Mouse (Mus musculus): ENCODE data around the gene Tbx5. TPM values are rescaled to one million over a fixed set of nuclear protein-coding genes. Genes with fewer than 3 reads are reported as not detected.
A peak's percentile ranks its signal among the peaks of the same experiment; 100 is the strongest.

Tbx5 gene
- polyA plus RNA-seq, 2 experiments, result 22.4 to 36.9 TPM

GRCm38 (mm10) chr5:119842701-119843393 lies 10.4 kb downstream of the Tbx5 start:
- H3K9me3 ChIP-seq (ENCODE audit: control insufficient read depth, low read length), result no peaks in the 10 kb centered on the region
- WGBS, result 22% methylated on average over 4 of the region's 4 CpGs
- H3K36me3 ChIP-seq (ENCODE audit: control insufficient read depth, insufficient read depth, low read length), result peaks cover 41% of the 10 kb centered on the region
- H3K4me3 ChIP-seq (replicated peaks; ENCODE audit: low read length), result peak overlapping the region; percentile 54
- H3K4me2 ChIP-seq (replicated peaks; ENCODE audit: low read depth, low read length, severe bottlenecking), result peak overlapping the region; percentile 66
- DNase-seq (ENCODE audit: low spot score) (no peak), ATAC-seq (ENCODE audit: low FRiP score, low read depth) (no peak)
- peak overlapping the region; percentile 96 for H3K27ac ChIP-seq (replicated peaks; ENCODE audit: low read depth, low read length)
- H3K27me3 ChIP-seq (ENCODE audit: control insufficient read depth, insufficient read depth, low read length), result peaks cover 55% of the 10 kb centered on the region
- peaks cover 11% of the 10 kb centered on the region; the same call in 1 of the 2 replicates for H3K4me1 ChIP-seq (ENCODE audit: control insufficient read depth, insufficient read depth, low read length)
- TF ChIP-seq POLR2A (IDR thresholded peaks at IDR 0.05; ENCODE audit: borderline replicate concordance, extremely low read depth, insufficient read depth, insufficient read length), result no peak
- peak overlapping the region; percentile 94 for H3K9ac ChIP-seq (ENCODE audit: low read depth, low read length, severe bottlenecking)

GRCm38 (mm10) chr5:119843394-119843777 lies 10.9 kb downstream of the Tbx5 start:
- H3K4me2 ChIP-seq (replicated peaks; ENCODE audit: low read depth, low read length, severe bottlenecking), result peak overlapping the region; percentile 66
- no peak for TF ChIP-seq POLR2A (IDR thresholded peaks at IDR 0.05; ENCODE audit: borderline replicate concordance, extremely low read depth, insufficient read depth, insufficient read length)
- H3K9me3 ChIP-seq (ENCODE audit: control insufficient read depth, low read length), result no peaks in the 10 kb centered on the region
- peak overlapping the region; percentile 96 for H3K27ac ChIP-seq (replicated peaks; ENCODE audit: low read depth, low read length)
- H3K27me3 ChIP-seq (ENCODE audit: control insufficient read depth, insufficient read depth, low read length), result peaks cover 50% of the 10 kb centered on the region
- H3K9ac ChIP-seq (ENCODE audit: low read depth, low read length, severe bottlenecking), result peak overlapping the region; percentile 94
- peak overlapping the region; percentile 54 for H3K4me3 ChIP-seq (replicated peaks; ENCODE audit: low read length)
- DNase-seq (ENCODE audit: low spot score) (no peak), ATAC-seq (ENCODE audit: low FRiP score, low read depth) (no peak)
- H3K4me1 ChIP-seq (ENCODE audit: control insufficient read depth, insufficient read depth, low read length), result peaks cover 13% of the 10 kb centered on the region; the same call in 1 of the 2 replicates
- 8% methylated on average over 8 of the region's 8 CpGs for WGBS
- peaks cover 41% of the 10 kb centered on the region for H3K36me3 ChIP-seq (ENCODE audit: control insufficient read depth, insufficient read depth, low read length)

- H3K4me1 ChIP-seq (ENCODE audit: control insufficient read depth, insufficient read depth, low read length), result peaks cover 19% of the 10 kb centered on the region; the same call in 1 of the 2 replicates
- H3K4me3 ChIP-seq (replicated peaks; ENCODE audit: low read length), result peak overlapping the region; percentile 10; the same call in 1 of the 2 replicates
- H3K9me3 ChIP-seq (ENCODE audit: control insufficient read depth, low read length), result no peaks in the 10 kb centered on the region
- no peak for TF ChIP-seq POLR2A (IDR thresholded peaks at IDR 0.05; ENCODE audit: borderline replicate concordance, extremely low read depth, insufficient read depth, insufficient read length)
- H3K36me3 ChIP-seq (ENCODE audit: control insufficient read depth, insufficient read depth, low read length), result peaks cover 46% of the 10 kb centered on the region
- H3K27me3 ChIP-seq (ENCODE audit: control insufficient read depth, insufficient read depth, low read length), result peaks cover 41% of the 10 kb centered on the region
- WGBS, result 4% methylated on average over 5 of the region's 5 CpGs
- peak overlapping the region; percentile 56; the same call in 1 of the 2 replicates for H3K27ac ChIP-seq (replicated peaks; ENCODE audit: low read depth, low read length)
- H3K4me2 ChIP-seq (replicated peaks; ENCODE audit: low read depth, low read length, severe bottlenecking), result peak overlapping the region; percentile 66
- no peak for ATAC-seq (ENCODE audit: low FRiP score, low read depth)
- DNase-seq (ENCODE audit: low spot score), result no peak
- peak overlapping the region; percentile 94 for H3K9ac ChIP-seq (ENCODE audit: low read depth, low read length, severe bottlenecking)
These were observed 11.9 kb downstream of the Tbx5 start for GRCm38 (mm10) chr5:119844366-119844765.

GRCm38 (mm10) chr5:119844994-119845393 lies 12.5 kb downstream of the Tbx5 start:
- 0 out of 2 replicates have a peak overlapping the region, but pooled peaks have one; percentile 94 for H3K9ac ChIP-seq (ENCODE audit: low read depth, low read length, severe bottlenecking)
- H3K4me1 ChIP-seq (ENCODE audit: control insufficient read depth, insufficient read depth, low read length), result peaks cover 18% of the 10 kb centered on the region; the same call in 1 of the 2 replicates
- H3K4me3 ChIP-seq (replicated peaks; ENCODE audit: low read length), result peak overlapping the region; percentile 24
- peaks cover 44% of the 10 kb centered on the region for H3K36me3 ChIP-seq (ENCODE audit: control insufficient read depth, insufficient read depth, low read length)
- peak; percentile 77 for DNase-seq (ENCODE audit: low spot score)
- peak; percentile 71 for ATAC-seq (ENCODE audit: low FRiP score, low read depth)
- no peak for TF ChIP-seq POLR2A (IDR thresholded peaks at IDR 0.05; ENCODE audit: borderline replicate concordance, extremely low read depth, insufficient read depth, insufficient read length)
- 1% methylated on average over 21 of the region's 21 CpGs for WGBS
- H3K4me2 ChIP-seq (replicated peaks; ENCODE audit: low read depth, low read length, severe bottlenecking), result peak overlapping the region; percentile 66
- peak overlapping the region; percentile 56; the same call in 1 of the 2 replicates for H3K27ac ChIP-seq (replicated peaks; ENCODE audit: low read depth, low read length)
- no peaks in the 10 kb centered on the region for H3K9me3 ChIP-seq (ENCODE audit: control insufficient read depth, low read length)
- H3K27me3 ChIP-seq (ENCODE audit: control insufficient read depth, insufficient read depth, low read length), result peaks cover 34% of the 10 kb centered on the region; the same call in 1 of the 2 replicates

GRCm38 (mm10) chr5:119857052-119857451 lies 24.6 kb downstream of the Tbx5 start:
- Histone ChIP-seq H3K27me3 (ENCODE audit: control insufficient read depth, insufficient read depth, low read length) (no peaks in the 10 kb centered on the region), H3K9ac (ENCODE audit: low read depth, low read length, severe bottlenecking) (no peak overlapping the region), H3K9me3 (ENCODE audit: control insufficient read depth, low read length) (no peaks in the 10 kb centered on the region), H3K4me1 (ENCODE audit: control insufficient read depth, insufficient read depth, low read length) (no peaks in the 10 kb centered on the region), H3K36me3 (ENCODE audit: control insufficient read depth, insufficient read depth, low read length) (peaks cover 38% of the 10 kb centered on the region), H3K4me3 (replicated peaks; ENCODE audit: low read length) (no peak overlapping the region), H3K4me2 (replicated peaks; ENCODE audit: low read depth, low read length, severe bottlenecking) (no peak overlapping the region), H3K27ac (replicated peaks; ENCODE audit: low read depth, low read length) (no peak overlapping the region)
- DNase-seq (ENCODE audit: low spot score), result no peak
- ATAC-seq (ENCODE audit: low FRiP score, low read depth), result no peak
- 34% methylated on average over 4 of the region's 4 CpGs for WGBS
- TF ChIP-seq POLR2A (IDR thresholded peaks at IDR 0.05; ENCODE audit: borderline replicate concordance, extremely low read depth, insufficient read depth, insufficient read length), result no peak
